Mouse (Mus musculus): Measurements from ENCODE around the gene Fance.
"Not testable (repeated sequence)": the region's sequence is repeated elsewhere in the genome, so short reads cannot be mapped to it uniquely, and the experiment has no call there.

Fance gene

DNA sequence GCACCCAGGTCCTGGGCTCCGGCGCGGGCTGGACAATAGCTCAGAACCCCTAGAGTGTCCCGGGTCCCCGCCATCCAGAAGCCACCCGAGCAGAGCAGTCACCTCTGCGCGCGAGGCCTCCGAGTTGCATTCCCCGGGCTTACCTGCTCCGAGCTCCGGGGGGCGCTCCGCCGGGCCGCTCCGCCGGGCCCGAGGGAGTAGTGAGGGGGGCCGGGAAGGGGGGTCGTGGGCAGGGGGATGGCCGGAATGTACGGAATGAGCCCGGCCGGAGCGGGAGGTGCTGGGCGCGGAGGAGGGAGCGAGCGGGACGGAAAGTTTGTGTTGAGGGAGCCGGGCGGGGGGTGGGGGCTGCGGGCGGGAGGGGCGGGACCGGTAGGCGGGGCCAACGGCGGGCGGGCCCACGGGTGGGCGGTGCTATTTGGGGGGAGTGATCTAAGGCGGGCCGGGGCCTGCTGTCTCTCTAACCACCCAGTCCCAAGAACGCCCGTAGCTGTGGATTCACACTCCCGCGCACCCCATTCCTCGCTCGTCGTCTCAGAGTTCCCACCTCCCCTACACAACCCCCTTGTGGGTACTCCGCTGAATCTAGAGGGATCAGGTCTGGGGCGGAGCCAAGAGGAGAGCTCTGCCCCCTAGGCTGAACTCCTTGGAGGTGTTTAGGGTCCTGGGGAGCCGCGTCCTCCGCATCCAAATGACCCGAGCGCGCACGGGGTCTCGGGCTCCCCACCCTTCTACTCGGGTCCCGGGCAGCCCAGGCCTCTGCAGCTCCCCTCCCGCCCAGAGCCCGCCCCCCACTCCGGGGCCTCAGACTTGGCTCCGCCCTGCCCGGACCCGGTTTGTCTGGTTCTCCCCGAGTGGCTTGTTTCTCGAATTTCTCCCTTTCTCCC is 37.4 kb downstream of the Fance start, which contains the start of gene Tead3:
Gene Tead3, minus strand, starts transcription at position 352 of the 887 bp plus-strand sequence.
- peak; percentile 76 to 77 for DNase-seq

DNA sequence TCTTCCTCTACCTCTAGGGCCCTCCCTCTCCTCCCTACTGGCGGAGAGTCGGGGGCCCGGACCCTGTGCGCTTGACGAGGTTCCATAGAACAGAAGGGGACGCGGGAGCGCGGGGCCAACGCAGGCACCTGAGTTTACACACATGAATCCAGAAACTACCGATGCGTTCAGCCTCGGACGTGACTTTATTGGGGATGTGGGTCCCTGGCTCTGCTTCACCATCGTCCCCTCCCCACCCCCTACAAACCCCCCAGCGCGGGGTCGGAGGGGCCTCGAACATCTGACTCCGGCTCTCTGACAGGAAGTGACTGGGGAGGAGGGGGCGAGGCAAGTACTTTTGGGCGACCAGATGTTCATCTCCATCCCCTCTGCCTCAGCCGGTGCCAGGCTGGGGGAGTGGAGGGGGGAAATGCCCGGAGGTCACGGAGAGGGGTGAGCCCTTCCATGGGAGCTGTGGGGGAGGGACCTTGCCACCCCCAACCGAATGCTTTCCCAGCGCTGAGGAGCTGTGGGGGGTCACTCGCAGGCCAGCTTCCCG is 38.1 kb downstream of the Fance start:
- DNase-seq = no peak

DNA sequence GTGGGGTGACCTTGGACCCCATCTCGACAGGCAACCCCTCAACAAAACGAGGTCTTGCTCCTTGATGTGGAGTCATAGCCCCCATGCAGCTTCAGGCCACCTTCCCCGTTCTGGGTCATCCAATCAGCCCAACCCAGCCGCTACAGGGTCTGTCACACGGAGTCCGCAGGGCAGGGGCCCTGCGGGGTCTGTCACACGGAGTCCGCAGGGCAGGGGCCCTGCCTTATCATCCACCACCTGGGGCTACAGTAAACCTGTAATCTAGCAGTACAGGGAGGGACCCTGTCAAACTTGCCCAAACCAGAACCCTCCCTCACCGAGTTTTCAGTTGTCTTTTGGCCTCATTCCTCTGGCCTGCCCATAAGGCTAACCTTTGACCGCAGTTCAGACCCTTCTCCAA is 38.7 kb downstream of the Fance start:
- no peak for DNase-seq

DNA sequence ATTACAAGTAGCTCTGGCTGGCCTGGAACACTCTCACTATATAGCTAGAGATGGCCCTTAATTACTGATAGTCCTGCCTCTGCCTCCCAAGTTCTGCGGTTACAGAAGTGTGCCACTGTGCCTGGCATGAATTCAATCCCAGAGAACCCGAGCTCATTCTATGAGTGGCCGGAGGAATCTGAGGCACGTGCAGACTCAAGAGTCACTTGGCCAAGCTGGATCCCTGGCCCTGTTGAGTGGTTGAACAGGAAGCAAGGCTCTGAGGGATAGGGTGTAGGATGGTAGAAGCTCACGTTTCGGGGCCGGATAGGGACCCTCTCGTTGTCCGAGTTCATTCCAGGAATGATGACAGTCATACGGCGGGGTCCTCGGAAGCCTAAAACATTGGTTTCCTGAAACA is 42.6 kb downstream of the Fance start:
- no peak for DNase-seq

- not testable (repeated sequence) for DNase-seq
Measured at GRCm38 (mm10) chr17:28358576-28359261, 45.4 kb downstream of the Fance start.

DNA sequence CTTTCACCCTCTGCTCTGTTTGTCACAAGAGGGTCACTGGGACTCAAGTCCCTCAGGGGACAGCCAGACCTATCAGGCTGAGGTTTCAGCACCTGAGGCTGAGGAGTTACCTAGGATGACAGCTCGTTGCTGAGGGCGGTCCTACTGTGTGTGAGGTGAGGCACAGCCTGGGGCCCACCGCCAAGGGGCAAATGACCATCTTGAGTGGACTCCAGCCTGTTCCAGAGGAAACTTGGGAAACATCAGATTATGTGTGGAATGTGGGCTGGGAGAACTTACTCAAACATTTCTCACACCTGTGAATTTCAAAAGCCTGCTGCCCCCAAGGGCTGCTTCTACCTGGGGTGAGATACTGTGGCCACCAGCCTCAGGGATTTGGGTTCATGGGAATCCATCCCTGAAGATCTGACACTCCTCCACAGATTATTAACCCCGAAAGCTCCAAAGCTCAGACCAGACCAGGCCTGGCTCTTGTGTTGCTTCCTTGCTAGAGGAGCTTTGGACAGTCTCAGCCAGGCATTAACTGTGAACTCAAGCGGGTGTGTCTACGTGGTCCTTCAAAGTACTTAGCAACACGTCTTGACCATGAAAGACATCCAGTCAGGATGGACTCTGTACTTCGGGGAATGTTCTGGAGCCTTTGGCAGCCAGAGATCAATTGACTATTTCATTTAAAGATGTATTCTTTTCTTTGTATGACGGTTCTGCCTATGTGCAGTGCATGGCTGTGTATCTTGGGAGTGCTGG is 47.4 kb downstream of the Fance start:
- DNase-seq = no peak

DNA sequence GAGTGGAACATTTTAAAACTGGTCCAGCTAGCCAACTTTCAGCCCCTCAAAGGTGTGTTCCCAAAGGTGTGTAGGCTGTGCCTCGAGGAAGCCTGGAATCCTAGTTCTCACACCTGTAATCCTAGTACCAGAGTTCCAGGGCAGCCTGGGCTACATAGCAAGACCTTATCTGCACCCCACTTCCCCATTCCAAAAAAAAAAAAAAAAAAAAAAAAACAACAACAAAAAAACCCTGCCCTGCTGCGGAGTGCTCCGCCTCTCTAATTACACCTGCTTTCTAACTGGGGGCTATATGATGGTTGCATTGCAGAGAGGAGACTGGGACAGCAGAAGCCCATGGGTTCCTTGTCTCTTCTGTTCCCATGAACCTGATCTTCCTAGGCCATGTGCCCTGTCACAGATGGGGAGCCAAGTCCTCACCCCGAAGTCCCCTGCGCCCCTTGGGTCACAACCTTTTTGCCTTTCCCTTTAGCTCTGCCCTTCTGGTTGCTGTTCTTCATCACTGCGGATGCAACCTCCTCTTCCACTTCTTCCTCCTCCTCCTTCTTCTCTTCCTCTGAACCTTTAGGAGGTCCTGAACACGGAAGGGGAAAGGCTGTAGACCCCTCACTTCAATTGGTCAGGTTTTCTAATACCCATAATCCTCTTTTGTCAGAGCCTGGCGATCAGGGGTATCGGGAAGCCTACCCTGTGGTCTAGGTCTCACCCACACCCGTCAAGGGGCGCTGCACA is 48.8 kb downstream of the Fance start:
- no peak for DNase-seq

- DNase-seq = no peak
Measured at GRCm38 (mm10) chr17:28362653-28363292, 49.5 kb downstream of the Fance start.

DNA sequence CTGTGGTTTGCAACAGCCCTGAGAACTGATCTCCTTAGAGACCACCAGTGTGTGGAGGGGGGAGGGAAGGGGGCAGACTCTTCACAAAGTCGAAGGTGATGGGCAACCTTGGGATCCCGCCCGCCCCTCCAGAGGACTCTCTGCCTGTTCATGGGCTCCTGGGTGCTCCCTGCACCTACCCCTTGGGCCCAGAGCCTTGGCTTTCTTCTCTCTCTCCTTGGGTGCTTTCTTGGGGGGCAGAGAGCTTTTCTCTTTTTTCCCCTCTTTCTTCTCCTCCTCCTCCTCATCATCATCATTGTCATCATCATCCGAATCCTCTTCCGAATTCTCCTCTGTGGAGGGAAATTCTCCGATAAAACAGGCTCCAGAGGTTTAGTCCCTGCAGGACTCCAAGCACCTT is 50.2 kb downstream of the Fance start:
- no peak for DNase-seq

GRCm38 (mm10) chr17:28365122-28365521 is 51.8 kb downstream of the Fance start, which contains the start of gene Tulp1:
Gene Tulp1 (minus strand): TSS chr17:28365222.
- no peak for DNase-seq

DNA sequence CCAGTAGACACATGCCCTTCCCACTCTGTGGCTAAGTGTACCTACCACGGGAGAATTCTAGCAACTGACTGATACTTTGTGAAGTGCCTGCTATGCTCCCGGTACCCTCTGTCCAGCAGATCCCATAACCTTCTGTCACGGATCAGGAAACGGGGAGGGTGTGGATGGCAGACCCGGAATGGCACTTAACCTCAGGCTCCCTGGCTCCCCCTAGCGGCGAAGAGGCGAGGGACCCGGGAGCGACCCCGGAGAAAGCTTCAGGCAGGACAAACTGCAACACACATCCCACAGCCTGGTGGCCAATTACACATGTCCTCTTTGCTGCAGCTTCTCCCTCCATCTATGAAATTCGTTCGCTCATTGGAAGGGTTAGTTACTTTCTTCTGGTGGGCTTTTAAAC is 55.1 kb downstream of the Fance start:
- peak; percentile 67 to 88 for DNase-seq

- no peak for DNase-seq
Measured at GRCm38 (mm10) chr17:28369056-28369455, 55.7 kb downstream of the Fance start.

- no peak for DNase-seq
Measured at GRCm38 (mm10) chr17:28371286-28371685, 58.0 kb downstream of the Fance start.

GRCm38 (mm10) chr17:28371941-28372340 is 58.6 kb downstream of the Fance start:
- no peak for DNase-seq

- peak in 1 of 2 experiments; percentile 30 for DNase-seq
Measured at GRCm38 (mm10) chr17:28373821-28374220, 60.5 kb downstream of the Fance start.

GRCm38 (mm10) chr17:28374494-28374893 is 61.2 kb downstream of the Fance start:
- DNase-seq = no peak

- no peak for DNase-seq
Measured at GRCm38 (mm10) chr17:28375592-28376061, 62.3 kb downstream of the Fance start.

Measured in kidney, adult 8-10 months (tissue).